Mouse (Mus musculus): ENCODE measurements at regions not wholly inside any gene's neighbourhood (a gene's known extent, or its start where the extent isn't known, plus 50 kb on each side); places are given as distances from the start of the nearest gene placed in this dataset.

DNA sequence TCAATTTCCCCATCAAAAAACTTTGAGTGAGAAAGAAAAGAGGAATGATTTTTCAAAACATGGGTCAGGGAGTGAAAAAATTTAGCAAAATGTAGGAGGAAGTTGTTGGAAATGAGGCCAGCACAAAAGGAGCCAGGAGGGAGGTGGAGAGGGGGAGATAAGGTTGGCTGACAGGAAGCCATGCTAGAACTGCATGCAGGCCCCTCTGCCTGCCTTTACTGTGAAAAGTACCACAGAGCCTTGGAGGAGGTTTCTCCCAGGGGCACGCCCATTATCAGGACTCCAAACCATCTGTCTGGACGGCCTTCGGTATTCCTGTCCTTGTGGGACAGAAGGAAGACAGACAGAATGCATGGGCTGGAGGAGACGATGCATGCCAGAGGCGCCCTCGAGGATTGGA, 183.3 kb upstream of the Gm15217 start:
- TF ChIP-seq USF1 (IDR thresholded peaks at IDR 0.05; ENCODE audit: low read depth, low read length) (no peak), MAX (IDR thresholded peaks at IDR 0.05; ENCODE audit: low read length) (no peak), POLR2A (IDR thresholded peaks at IDR 0.05; ENCODE audit: control insufficient read depth in 1 of 2, insufficient read depth in 1 of 2, low read depth in 1 of 2, low read length in 2 of 2, poor library complexity in 1 of 2) (no peak), RAD21 (IDR thresholded peaks at IDR 0.05; ENCODE audit: low read depth, low read length) (no peak), GATA1 (IDR thresholded peaks at IDR 0.05; ENCODE audit: low read depth, low read length) (no peak), CHD1 (IDR thresholded peaks at IDR 0.05; ENCODE audit: low read depth, low read length) (no peak), ZNF384 (IDR thresholded peaks at IDR 0.05; ENCODE audit: low read depth, low read length) (no peak), EP300 (IDR thresholded peaks at IDR 0.05; ENCODE audit: low read depth in 1 of 2, low read length in 2 of 2) (no peak), CTCF (IDR thresholded peaks at IDR 0.05 in 2 of 3, conservative IDR thresholded peaks at IDR 0.05 in 1 of 3; ENCODE audit: control insufficient read depth in 1 of 3, insufficient read depth in 1 of 3, low read depth in 2 of 3, low read length in 3 of 3, poor library complexity in 1 of 3, severe bottlenecking in 1 of 3) (no peak), MAFK (IDR thresholded peaks at IDR 0.05; ENCODE audit: borderline replicate concordance, low read depth, low read length) (no peak), NRF1 (IDR thresholded peaks at IDR 0.05; ENCODE audit: insufficient read depth, low read depth, low read length, poor library complexity, severe bottlenecking) (no peak)

Measured in MEL (cell line).